Mouse (Mus musculus): Measurements from ENCODE around the gene Raly. TPM values are rescaled to one million over a fixed set of nuclear protein-coding genes. Genes with fewer than 3 reads are reported as not detected.

The Raly gene
- polyA plus RNA-seq, 1 experiment from 2014 or later: 53.6 TPM

DNA sequence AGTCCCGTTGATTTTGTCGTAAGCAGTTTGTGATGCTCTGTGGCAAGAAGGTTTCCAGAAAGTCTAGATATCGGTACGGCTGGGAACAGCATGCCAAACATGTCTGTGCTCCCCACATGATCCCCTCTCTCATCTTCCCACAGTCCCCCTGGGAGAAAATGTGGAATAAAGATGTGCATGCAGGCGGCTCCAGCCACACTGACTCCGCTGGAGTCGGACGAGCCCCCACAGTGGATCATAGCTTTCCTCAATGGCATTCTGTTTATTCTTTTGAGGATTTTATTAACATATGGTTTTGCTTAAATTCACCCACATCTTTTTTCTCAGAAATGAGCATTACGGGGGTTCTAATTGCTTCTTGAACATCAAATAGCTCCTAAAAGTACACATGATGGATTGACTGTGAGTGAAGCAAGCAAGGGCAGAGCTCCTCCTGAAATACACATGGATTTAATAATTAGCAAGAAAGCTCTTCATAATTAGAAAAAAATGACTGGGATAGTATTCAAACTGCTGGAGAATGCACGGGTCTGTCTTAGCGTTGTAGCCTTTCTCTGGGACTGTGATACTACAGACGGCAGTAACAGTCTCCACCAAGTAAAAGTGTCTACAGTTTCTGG is 125.1 kb downstream of the Raly start:
- Histone ChIP-seq H3K36me3 (no peaks in the 10 kb centered on the region), H3K4me2 (no peak overlapping the region), H3K27me3 (0 out of 2 replicates have a peak, but pooled peaks cover 3% of the 10 kb centered on the region), H3K4me1 (no peaks in the 10 kb centered on the region), H3K27ac (peak overlapping the region; percentile 38; the same call in 1 of the 2 replicates), H3K9ac (no peak overlapping the region), H3K9me3 (no peaks in the 10 kb centered on the region), H3K4me3 (no peak overlapping the region)
- 26% methylated on average over 12 of the region's 12 CpGs for WGBS
- no peak for ATAC-seq (ENCODE audit: insufficient number of reproducible peaks, low FRiP score, low TSS enrichment, low read depth)

DNA sequence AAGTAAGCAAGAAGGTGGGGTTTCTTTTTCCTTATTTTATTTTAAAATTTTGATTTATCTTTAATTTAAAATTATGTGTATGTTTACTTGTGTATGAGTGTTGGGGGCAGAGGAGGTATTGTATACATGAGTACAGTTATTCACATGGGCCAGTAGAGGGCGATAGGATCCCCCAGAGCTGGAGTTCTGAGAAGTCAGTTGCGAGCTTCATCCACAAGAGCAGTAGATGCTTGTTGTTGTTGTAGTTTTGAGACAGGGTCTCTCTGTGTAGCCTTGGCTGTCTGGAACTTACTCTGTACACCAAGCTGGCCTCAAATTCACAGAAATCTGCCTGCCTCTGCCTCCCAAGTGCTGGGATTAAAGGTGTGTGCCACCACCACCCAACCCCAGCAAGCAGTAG is 125.7 kb downstream of the Raly start:
- H3K4me3 ChIP-seq: no peak overlapping the region
- no peak for ATAC-seq (ENCODE audit: insufficient number of reproducible peaks, low FRiP score, low TSS enrichment, low read depth)
- 15% methylated on average over 2 of the region's 2 CpGs for WGBS
- H3K4me1 ChIP-seq: no peaks in the 10 kb centered on the region
- no peaks in the 10 kb centered on the region for H3K36me3 ChIP-seq
- no peak overlapping the region for H3K9ac ChIP-seq
- H3K9me3 ChIP-seq: no peaks in the 10 kb centered on the region
- H3K27me3 ChIP-seq: 0 out of 2 replicates have a peak, but pooled peaks cover 6% of the 10 kb centered on the region
- H3K27ac ChIP-seq: no peak overlapping the region
- H3K4me2 ChIP-seq: no peak overlapping the region

Other genes with a start within 250 kb of the Raly start
- 0.67 and 0.71 TPM in 2 replicates for gene 1700003F12Rik, start 244.0 kb upstream of the Raly start, polyA plus RNA-seq (2015; fragmentation: Nextera tagmentation; extraction: Ambion mirVana)
- gene Actl10, start 239.3 kb upstream of the Raly start, polyA plus RNA-seq (2015; fragmentation: Nextera tagmentation; extraction: Ambion mirVana): 0.19 and 0.37 TPM in 2 replicates
- gene Necab3, start 232.2 kb upstream of the Raly start, polyA plus RNA-seq (2015; fragmentation: Nextera tagmentation; extraction: Ambion mirVana): 3.7 and 4.0 TPM in 2 replicates
- gene E2f1, start 221.2 kb upstream of the Raly start, polyA plus RNA-seq (2015; fragmentation: Nextera tagmentation; extraction: Ambion mirVana): 18.3 and 23.1 TPM in 2 replicates
- gene Pxmp4, start 187.4 kb upstream of the Raly start, polyA plus RNA-seq (2015; fragmentation: Nextera tagmentation; extraction: Ambion mirVana): 30.8 and 32.3 TPM in 2 replicates
- gene Zfp341, start 177.8 kb upstream of the Raly start, polyA plus RNA-seq (2015; fragmentation: Nextera tagmentation; extraction: Ambion mirVana): 1.2 and 1.5 TPM in 2 replicates
- gene 4930519P11Rik, start 177.7 kb upstream of the Raly start, polyA plus RNA-seq (2015; fragmentation: Nextera tagmentation; extraction: Ambion mirVana): 0.67 TPM in 1 of 2 replicates, not detected in the other
- 31.6 and 36.9 TPM in 2 replicates for gene Chmp4b, start 139.4 kb upstream of the Raly start, polyA plus RNA-seq (2015; fragmentation: Nextera tagmentation; extraction: Ambion mirVana)
- gene Gm14214, start 21.1 kb upstream of the Raly start, polyA plus RNA-seq (2015; fragmentation: Nextera tagmentation; extraction: Ambion mirVana): not detected in 2 replicates
- gene a, start 306 bp downstream of the Raly start, polyA plus RNA-seq (2015; fragmentation: Nextera tagmentation; extraction: Ambion mirVana): 16.4 and 21.4 TPM in 2 replicates
- gene Eif2s2, start 101.8 kb downstream of the Raly start, polyA plus RNA-seq (2015; fragmentation: Nextera tagmentation; extraction: Ambion mirVana): 90.6 and 98.5 TPM in 2 replicates
- 2.9 and 3.7 TPM in 2 replicates for gene Gm14226, start 227.2 kb downstream of the Raly start, polyA plus RNA-seq (2015; fragmentation: Nextera tagmentation; extraction: Ambion mirVana)